Mouse (Mus musculus): Measurements from ENCODE around the gene Ntn1.

The Ntn1 gene

GRCm38 (mm10) chr11:68407266-68407926, 6.8 kb upstream of the Ntn1 start:
- no peak for DNase-seq (ENCODE audit: extremely low read depth, low read depth)

GRCm38 (mm10) chr11:68405576-68405975, 5.0 kb upstream of the Ntn1 start:
- DNase-seq (ENCODE audit: extremely low read depth, low read depth), result no peak

- no peak for DNase-seq (ENCODE audit: extremely low read depth, low read depth)
Measured at GRCm38 (mm10) chr11:68404185-68404584, 3.6 kb upstream of the Ntn1 start.

GRCm38 (mm10) chr11:68401428-68401827, 805 bp upstream of the Ntn1 start:
- DNase-seq (ENCODE audit: extremely low read depth, low read depth), result no peak

- no peak for DNase-seq (ENCODE audit: extremely low read depth, low read depth)
Measured at GRCm38 (mm10) chr11:68400021-68400671, 477 bp downstream of the Ntn1 start.

GRCm38 (mm10) chr11:68399548-68400020, 1.0 kb downstream of the Ntn1 start:
- DNase-seq (ENCODE audit: extremely low read depth, low read depth), result no peak

GRCm38 (mm10) chr11:68398891-68399547, 1.6 kb downstream of the Ntn1 start:
- DNase-seq (ENCODE audit: extremely low read depth, low read depth), result no peak

GRCm38 (mm10) chr11:68395546-68395945, 5.1 kb downstream of the Ntn1 start:
- DNase-seq (ENCODE audit: extremely low read depth, low read depth), result no peak

- DNase-seq (ENCODE audit: extremely low read depth, low read depth), result no peak
Measured at GRCm38 (mm10) chr11:68394749-68395148, 5.9 kb downstream of the Ntn1 start.

GRCm38 (mm10) chr11:68393897-68394490, 6.6 kb downstream of the Ntn1 start:
- DNase-seq (ENCODE audit: extremely low read depth, low read depth), result no peak

GRCm38 (mm10) chr11:68390381-68391287, 10.0 kb downstream of the Ntn1 start:
- DNase-seq (ENCODE audit: extremely low read depth, low read depth), result no peak

- DNase-seq (ENCODE audit: extremely low read depth, low read depth), result no peak
Measured at GRCm38 (mm10) chr11:68389621-68390020, 11.0 kb downstream of the Ntn1 start.

GRCm38 (mm10) chr11:68388655-68389015, 12.0 kb downstream of the Ntn1 start:
- no peak for DNase-seq (ENCODE audit: extremely low read depth, low read depth)

- DNase-seq (ENCODE audit: extremely low read depth, low read depth), result no peak
Measured at GRCm38 (mm10) chr11:68387971-68388654, 12.5 kb downstream of the Ntn1 start.

GRCm38 (mm10) chr11:68387441-68387760, 13.2 kb downstream of the Ntn1 start:
- no peak for DNase-seq (ENCODE audit: extremely low read depth, low read depth)

GRCm38 (mm10) chr11:68386589-68387440, 13.8 kb downstream of the Ntn1 start:
- DNase-seq (ENCODE audit: extremely low read depth, low read depth), result no peak

- no peak for DNase-seq (ENCODE audit: extremely low read depth, low read depth)
Measured at GRCm38 (mm10) chr11:68385921-68386588, 14.6 kb downstream of the Ntn1 start.

- DNase-seq (ENCODE audit: extremely low read depth, low read depth), result no peak
Measured at GRCm38 (mm10) chr11:68385021-68385821, 15.4 kb downstream of the Ntn1 start.

All from MEL-GATA-1-ER (cell line).